Mouse (Mus musculus) megakaryocyte, embryonic 14.5 days (primary cell): ENCODE measurements around the gene Tmem38b.

Experiments
- FLI1 ChIP-seq: IDR thresholded peaks from 2 replicates; pipeline ENCODE4 v1.6.1; 2012; ENCODE audit warnings: low read length, inconsistent platforms, mixed read lengths
- GATA1 ChIP-seq: IDR thresholded peaks from 3 replicates; pipeline ENCODE4 v1.6.1; 2012; ENCODE audit warnings: mixed read lengths, low read length, inconsistent platforms, borderline replicate concordance

GRCm38 (mm10) chr4:53862101-53862500 is 36.3 kb downstream of the Tmem38b start:
- no peak for TF ChIP-seq GATA1
- TF ChIP-seq FLI1, result no peak
